9 mouse cellular contexts compared by ENCODE assay signal in genomic region chr7:35064286-35065258, GRCm38 (mm10). TPM values are rescaled to one million over a fixed set of nuclear protein-coding genes. Genes with fewer than 3 reads are reported as not detected.
A peak's percentile ranks its signal among the peaks of the same experiment; 100 is the strongest.
DNase-seq lines count a peak whose midpoint lies in the region; ATAC-seq and TF ChIP-seq lines count a peak whose summit lies in the region.
"Had no signal": no experiment of that assay in that cellular context is flagged by ENCODE, and none has a peak within 500 bp of the region (broad histone marks: within the 10 kb centered on the region; RNA-seq: fewer than 3 reads in every experiment).

No protein-coding gene starts in this region.

- no peak overlapping the region for H3K27ac ChIP-seq in hindbrain, postnatal 0 days
- no peak overlapping the region for H3K27ac ChIP-seq in hindbrain, embryonic 16.5 days (ENCODE audit: low read depth, low read length)
- H3K27ac ChIP-seq in hindbrain, embryonic 12.5 days: no peak overlapping the region
- no peak overlapping the region for H3K27ac ChIP-seq in midbrain, embryonic 10.5 days (replicated peaks)
- H3K27ac ChIP-seq: limb, embryonic 13.5 days had no signal

- H3K4me1 ChIP-seq in hindbrain, postnatal 0 days (ENCODE audit: insufficient read depth, low read length): 0 out of 2 replicates have a peak, but pooled peaks cover 5% of the 10 kb centered on the region
- no peaks in the 10 kb centered on the region for H3K4me1 ChIP-seq in hindbrain, embryonic 16.5 days (ENCODE audit: control insufficient read depth, insufficient read depth, low read depth, low read length)
- no peaks in the 10 kb centered on the region for H3K4me1 ChIP-seq in hindbrain, embryonic 12.5 days
- peaks cover 16% of the 10 kb centered on the region for H3K4me1 ChIP-seq in midbrain, embryonic 10.5 days

- DNase-seq in hindbrain, postnatal 0 days (ENCODE audit: low spot score): peak; percentile 73
- peak; percentile 32 to 65 for DNase-seq in urinary bladder, postnatal 4 days (ENCODE audit: low spot score in 2 of 2)
- no peak for DNase-seq in urinary bladder, adult 2 months (ENCODE audit: low spot score)
- DNase-seq in layer of hippocampus, adult 9-10 months (ENCODE audit: low spot score): peak; percentile 33
- DNase-seq in thymus, postnatal 36 days: no peak
- no peak for DNase-seq in midbrain, embryonic 10.5 days (ENCODE audit: low spot score)

- H3K27me3 ChIP-seq in hindbrain, postnatal 0 days (ENCODE audit: insufficient read depth, low read length): no peaks in the 10 kb centered on the region
- no peaks in the 10 kb centered on the region for H3K27me3 ChIP-seq in hindbrain, embryonic 16.5 days (replicated peaks; ENCODE audit: control insufficient read depth, insufficient read depth, low read length)
- H3K27me3 ChIP-seq in hindbrain, embryonic 12.5 days: no peaks in the 10 kb centered on the region
- H3K27me3 ChIP-seq in midbrain, embryonic 10.5 days (ENCODE audit: low read depth, poor library complexity, severe bottlenecking): no peaks in the 10 kb centered on the region
- H3K27me3 ChIP-seq: limb, embryonic 13.5 days had no signal

- no peak for TF ChIP-seq CTCF in hindbrain, postnatal 0 days (IDR thresholded peaks at IDR 0.05; ENCODE audit: low read depth)

- H3K9ac ChIP-seq in hindbrain, postnatal 0 days (replicated peaks; ENCODE audit: low read length): no peak overlapping the region
- H3K9ac ChIP-seq in hindbrain, embryonic 16.5 days (ENCODE audit: low read depth, low read length): no peak overlapping the region
- H3K9ac ChIP-seq in hindbrain, embryonic 12.5 days: no peak overlapping the region
- H3K9ac ChIP-seq: limb, embryonic 13.5 days had no signal

- ATAC-seq in hindbrain, postnatal 0 days: no peak
- no peak for ATAC-seq in hindbrain, embryonic 16.5 days
- no peak for ATAC-seq in hindbrain, embryonic 12.5 days (ENCODE audit: low FRiP score)

- WGBS in hindbrain, postnatal 0 days: 59% methylated on average over 14 of the region's 14 CpGs
- WGBS in hindbrain, embryonic 16.5 days: 68% methylated on average over 14 of the region's 14 CpGs
- 78% methylated on average over 14 of the region's 14 CpGs for WGBS in hindbrain, embryonic 12.5 days
- 84% methylated on average over 14 of the region's 14 CpGs for WGBS in midbrain, embryonic 10.5 days

- H3K36me3 ChIP-seq in hindbrain, postnatal 0 days (ENCODE audit: insufficient read depth, low read length): no peaks in the 10 kb centered on the region
- H3K36me3 ChIP-seq in hindbrain, embryonic 16.5 days (ENCODE audit: control insufficient read depth, insufficient read depth, low read length): no peaks in the 10 kb centered on the region
- no peaks in the 10 kb centered on the region for H3K36me3 ChIP-seq in hindbrain, embryonic 12.5 days
- no peaks in the 10 kb centered on the region for H3K36me3 ChIP-seq in midbrain, embryonic 10.5 days
- H3K36me3 ChIP-seq: limb, embryonic 13.5 days had no signal

- H3K9me3 ChIP-seq in hindbrain, postnatal 0 days (ENCODE audit: low read length): no peaks in the 10 kb centered on the region
- H3K9me3 ChIP-seq in hindbrain, embryonic 16.5 days (ENCODE audit: control insufficient read depth, low read length): 0 out of 2 replicates have a peak, but pooled peaks cover under 1% of the 10 kb centered on the region
- no peaks in the 10 kb centered on the region; the same call in 1 of the 2 replicates for H3K9me3 ChIP-seq in hindbrain, embryonic 12.5 days (replicated peaks)
- H3K9me3 ChIP-seq in midbrain, embryonic 10.5 days (replicated peaks): peaks cover 6% of the 10 kb centered on the region; the same call in 1 of the 2 replicates

- H3K4me3 ChIP-seq in hindbrain, postnatal 0 days (ENCODE audit: low read length): no peak overlapping the region
- H3K4me3 ChIP-seq in hindbrain, embryonic 16.5 days (ENCODE audit: low read length): no peak overlapping the region
- no peak overlapping the region for H3K4me3 ChIP-seq in hindbrain, embryonic 12.5 days
- H3K4me3 ChIP-seq in midbrain, embryonic 10.5 days: no peak overlapping the region
- H3K4me3 ChIP-seq: limb, embryonic 13.5 days had no signal

- no peak overlapping the region for H3K4me2 ChIP-seq in hindbrain, postnatal 0 days (ENCODE audit: low read depth, low read length)
- no peak overlapping the region for H3K4me2 ChIP-seq in hindbrain, embryonic 16.5 days (ENCODE audit: low read length)
- no peak overlapping the region for H3K4me2 ChIP-seq in hindbrain, embryonic 12.5 days (replicated peaks)
- H3K4me2 ChIP-seq: limb, embryonic 13.5 days had no signal

RNA-seq across cellular contexts. Expression of gene Cebpg, which starts 8.2 kb away (rescaled TPM):
- total RNA-seq in hindbrain, postnatal 0 days (2014; rRNA removed): 8.9 and 13.2 TPM in 2 replicates
- polyA plus RNA-seq in hindbrain, postnatal 0 days (2015; fragmentation: Nextera tagmentation; extraction: Ambion mirVana): 14.9 and 16.0 TPM in 2 replicates
- 25.5 and 30.0 TPM in 2 replicates for polyA plus RNA-seq in hindbrain, embryonic 16.5 days (2015; fragmentation: Nextera tagmentation; extraction: Ambion mirVana)
- 27.0 and 30.3 TPM in 2 replicates for polyA plus RNA-seq in urinary bladder, adult 2 months (2012; rRNA removed)
- 46.1 and 50.3 TPM in 2 replicates for polyA plus RNA-seq in hindbrain, embryonic 12.5 days (2016; fragmentation: Nextera tagmentation; extraction: Ambion mirVana)
- polyA plus RNA-seq in midbrain, embryonic 10.5 days (2016; fragmentation: Nextera tagmentation; extraction: Ambion mirVana): 44.9 and 45.7 TPM in 2 replicates

RNA-seq across cellular contexts. Expression of gene Cebpa, which starts 54.5 kb away (rescaled TPM):
- total RNA-seq in hindbrain, postnatal 0 days (2014; rRNA removed): 8.3 and 9.8 TPM in 2 replicates
- polyA plus RNA-seq in hindbrain, postnatal 0 days (2015; fragmentation: Nextera tagmentation; extraction: Ambion mirVana): 1.1 TPM in 2 replicates
- polyA plus RNA-seq in hindbrain, embryonic 16.5 days (2015; fragmentation: Nextera tagmentation; extraction: Ambion mirVana): 0.75 and 0.86 TPM in 2 replicates
- polyA plus RNA-seq in urinary bladder, adult 2 months (2012; rRNA removed): 28.5 and 31.0 TPM in 2 replicates
- polyA plus RNA-seq in hindbrain, embryonic 12.5 days (2016; fragmentation: Nextera tagmentation; extraction: Ambion mirVana): 0.96 and 1.6 TPM in 2 replicates
- polyA plus RNA-seq in midbrain, embryonic 10.5 days (2016; fragmentation: Nextera tagmentation; extraction: Ambion mirVana): 0.35 and 0.38 TPM in 2 replicates

Comparison
In these comparisons a context has a peak if more than half of its experiments do, and no peak if none do; other contexts are left out.
1. DNase-seq: peak in hindbrain, postnatal 0 days (single experiment), urinary bladder, postnatal 4 days (2 of 2) and layer of hippocampus, adult 9-10 months (single experiment); none in urinary bladder, adult 2 months (single experiment), thymus, postnatal 36 days (0 of 2) and midbrain, embryonic 10.5 days (single experiment).
2. RNA of gene Cebpa, which starts 54.5 kb away (polyA plus RNA-seq): 28.5 to 31.0 TPM in urinary bladder, adult 2 months; 1.1 TPM in hindbrain, postnatal 0 days, 0.96 to 1.6 TPM in hindbrain, embryonic 12.5 days, 0.75 to 0.86 TPM in hindbrain, embryonic 16.5 days and 0.35 to 0.38 TPM in midbrain, embryonic 10.5 days; every median in the first group is over 10 times any median in the second.